Mouse (Mus musculus): Measurements from ENCODE around the gene Dgki.

DNA sequence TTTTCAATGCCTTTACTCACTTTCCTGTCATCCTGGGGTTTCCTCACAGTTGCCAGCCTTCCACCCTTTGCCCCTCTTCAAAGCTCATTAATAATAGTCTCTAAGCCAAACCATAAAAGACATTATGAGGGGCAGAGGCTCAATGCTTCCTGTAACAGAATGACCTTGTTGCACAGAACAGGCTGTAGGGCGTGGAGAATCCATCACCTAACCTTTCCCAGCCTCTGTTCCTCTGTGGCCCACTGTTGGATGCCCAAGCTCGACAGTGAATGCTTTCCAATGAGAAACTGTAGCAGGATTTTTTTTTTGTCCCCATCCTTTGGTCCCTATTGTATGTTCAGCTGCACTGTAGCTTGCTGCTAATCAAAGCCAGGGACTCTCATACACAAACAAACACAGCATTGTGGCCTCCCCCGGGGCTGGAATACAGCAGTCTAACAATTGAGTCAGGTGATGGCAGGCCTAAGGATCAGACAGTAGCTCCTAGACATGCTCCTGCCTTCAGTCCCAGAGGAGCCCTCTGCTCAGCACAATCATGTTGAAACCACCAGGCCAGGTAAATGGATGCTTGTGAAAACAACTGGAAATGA, 502.8 kb downstream of the Dgki start:
- TF ChIP-seq CEBPB (IDR thresholded peaks at IDR 0.05; ENCODE audit: low read depth) = no peak
- TF ChIP-seq CTCF (IDR thresholded peaks at IDR 0.05; ENCODE audit: control insufficient read depth, insufficient read depth, insufficient read length) = no peak
- TF ChIP-seq MYOG (IDR thresholded peaks at IDR 0.05; ENCODE audit: control insufficient read depth, extremely low read depth, insufficient read length) = no peak
- TF ChIP-seq USF1 (IDR thresholded peaks at IDR 0.05; ENCODE audit: low read depth) = no peak
- no peak for TF ChIP-seq MYOD1 (IDR thresholded peaks at IDR 0.05; ENCODE audit: control insufficient read depth, insufficient read length, low read depth)
- no peak for TF ChIP-seq FOSL1 (IDR thresholded peaks at IDR 0.05; ENCODE audit: insufficient read depth, low read length, poor library complexity, severe bottlenecking)
- no peak for TF ChIP-seq MAX (IDR thresholded peaks at IDR 0.05)
